Mouse (Mus musculus) hindbrain, postnatal 0 days (tissue): Measurements from ENCODE around the gene Gm20777. TPM values are rescaled to one million over a fixed set of nuclear protein-coding genes. Genes with fewer than 3 reads are reported as not detected.
"Not testable (repeated sequence)": the region's sequence is repeated elsewhere in the genome, so short reads cannot be mapped to it uniquely, and the experiment has no call there.

ENCODE experiments used
- ATAC-seq: fragments of 200-750 bp; cut with Nextera tagmentation; 2 replicates; pipeline ENCODE4 v1.8.0; 2017; ENCODE audit warnings: mild to moderate bottlenecking, moderate TSS enrichment, moderate library complexity
- DNase-seq: peaks from one replicate; pipeline ENCODE4 v3.0.0-alpha.2; 2015; ENCODE audit warnings: low spot score
- H3K27ac ChIP-seq: fragments of 300-500 bp; sonication (generic); 2 replicates; pipeline ENCODE4 v1.5.1; 2014; ENCODE audit warnings: mild to moderate bottlenecking
- H3K27me3 ChIP-seq: fragments of 300-500 bp; sonication (generic); 2 replicates; pipeline ENCODE4 v1.6.1; 2014; ENCODE audit warnings: low read length, mixed read lengths; ENCODE audit not compliant: insufficient read depth
- H3K36me3 ChIP-seq: fragments of 300-500 bp; sonication (generic); 2 replicates; pipeline ENCODE4 v1.6.1; 2014; ENCODE audit warnings: low read length, mixed read lengths; ENCODE audit not compliant: insufficient read depth
- H3K4me1 ChIP-seq: fragments of 300-500 bp; sonication (generic); 2 replicates; pipeline ENCODE4 v1.6.1; 2014; ENCODE audit warnings: antibody characterized with exemption, low read length, mixed read lengths; ENCODE audit not compliant: insufficient read depth
- H3K4me2 ChIP-seq: fragments of 300-500 bp; sonication (generic); 2 replicates; pipeline ENCODE4 v1.6.1; 2014; ENCODE audit warnings: low read depth, mild to moderate bottlenecking, low read length, moderate library complexity, mixed read lengths
- H3K4me3 ChIP-seq: fragments of 300-500 bp; sonication (generic); 2 replicates; pipeline ENCODE4 v1.5.1; 2014; ENCODE audit warnings: low read length
- H3K9ac ChIP-seq: fragments of 300-500 bp; sonication (generic); replicated peaks from 2 replicates; pipeline ENCODE4 v1.6.1; 2014; ENCODE audit warnings: mild to moderate bottlenecking, low read length, moderate library complexity, mixed read lengths
- H3K9me3 ChIP-seq: fragments of 300-500 bp; sonication (generic); 2 replicates; pipeline ENCODE4 v1.6.1; 2016; ENCODE audit warnings: low read length, mixed read lengths
- WGBS: fragments of 180-500 bp; shearing (Covaris S2); extraction: QIAGEN DNeasy Blood & Tissue Kit; methylation state at CpG from one replicate; pipeline ENCODE4 v1.1.7; 2014; 5-methylcytosine and 5-hydroxymethylcytosine counted together
- polyA plus RNA-seq: library from polyadenylated mRNA; unstranded; fragments of >200 nt; fragmentation: Nextera tagmentation; extraction: Ambion mirVana; gene quantifications from 2 replicates; pipeline ENCODE4 v1.2.1, GENCODE M21; 2015
- total RNA-seq: library from RNA; depleted of rRNA; stranded (reverse); fragments of >200 nt; gene quantifications from 2 replicates; pipeline ENCODE4 v1.2.3, GENCODE M21; 2014; rRNA removed

The Gm20777 gene
- total RNA-seq (not detected in 2 replicates), polyA plus RNA-seq (not detected in 2 replicates)

DNA sequence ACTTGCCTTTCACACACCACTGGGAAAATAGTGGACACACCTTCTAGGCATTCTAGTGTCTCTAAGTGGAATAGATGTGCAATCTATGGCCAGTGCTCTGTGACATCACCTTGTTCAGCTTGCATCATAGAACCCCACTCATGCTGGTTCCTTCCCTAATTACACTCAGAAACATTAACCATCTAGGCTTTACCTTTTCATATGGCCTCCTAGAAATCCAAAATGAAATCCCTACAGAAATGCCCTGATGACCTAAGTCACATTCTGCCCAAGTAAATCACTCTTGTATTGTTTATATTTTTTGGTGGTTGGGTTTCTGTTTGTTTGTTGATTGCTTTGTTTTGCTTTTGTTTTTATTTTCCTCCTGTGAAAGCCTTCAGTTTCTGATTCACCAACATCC, at the start of gene Gm20777:
Gene Gm20777, minus strand, starts transcription at position 101 of the 400 bp plus-strand sequence.
- DNase-seq, H3K4me1 ChIP-seq: not testable (repeated sequence)

DNA sequence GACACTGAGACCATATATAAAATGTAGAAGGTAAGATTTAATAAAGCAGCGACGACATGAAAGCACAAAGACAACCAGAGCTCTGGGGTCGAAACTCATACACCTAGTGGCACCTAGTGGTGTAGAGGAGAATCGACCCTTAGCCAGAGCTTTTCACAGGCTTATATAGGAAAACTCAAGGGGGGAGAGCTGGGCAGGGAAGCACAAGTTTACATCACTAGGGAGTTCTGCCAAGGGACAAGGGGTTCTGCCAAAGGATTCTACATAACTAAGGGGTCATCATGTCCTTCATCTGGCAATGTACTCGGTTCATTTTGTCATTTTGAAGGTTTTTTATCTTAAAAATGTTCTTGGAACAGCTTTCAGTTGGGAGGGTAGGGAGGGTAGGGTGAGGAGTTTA, 42.7 kb downstream of the Gm20777 start:
- not testable (repeated sequence) for ATAC-seq, H3K4me3 ChIP-seq, H3K4me2 ChIP-seq, H3K9me3 ChIP-seq, H3K9ac ChIP-seq, H3K4me1 ChIP-seq, H3K36me3 ChIP-seq, DNase-seq, H3K27me3 ChIP-seq, H3K27ac ChIP-seq
- no CpG with 5 or more reads among the region's 5 CpGs for WGBS

More for the DNA sequence above, at the start of gene Gm20777:
- not testable (repeated sequence) for ATAC-seq, H3K27ac ChIP-seq, H3K4me3 ChIP-seq, H3K36me3 ChIP-seq, H3K4me2 ChIP-seq, H3K9me3 ChIP-seq, H3K9ac ChIP-seq, H3K27me3 ChIP-seq

DNA sequence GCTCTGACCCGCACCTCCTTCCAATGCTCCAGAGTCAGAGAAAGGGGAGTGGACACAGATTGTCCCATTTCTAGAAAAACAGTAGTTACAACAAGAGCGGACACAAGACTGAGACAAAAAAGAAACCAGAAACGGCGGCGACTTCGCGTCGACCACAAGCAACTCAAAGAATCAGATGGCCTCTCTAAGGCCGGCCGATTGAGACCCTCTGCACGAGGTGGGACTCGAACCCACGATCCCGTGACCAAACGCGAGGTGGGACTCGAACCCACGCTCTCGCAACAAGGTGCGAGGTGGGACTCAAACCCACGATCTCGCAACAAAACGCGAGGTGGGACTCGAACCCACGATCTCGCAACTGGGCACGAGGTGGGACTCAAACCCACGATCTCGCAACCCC, 43.5 kb downstream of the Gm20777 start:
- H3K4me2 ChIP-seq, H3K27ac ChIP-seq, H3K4me1 ChIP-seq, H3K27me3 ChIP-seq, H3K4me3 ChIP-seq, H3K9ac ChIP-seq, DNase-seq, H3K36me3 ChIP-seq, ATAC-seq, H3K9me3 ChIP-seq: not testable (repeated sequence)
- 93% methylated on average over 27 of the region's 30 CpGs for WGBS

DNA sequence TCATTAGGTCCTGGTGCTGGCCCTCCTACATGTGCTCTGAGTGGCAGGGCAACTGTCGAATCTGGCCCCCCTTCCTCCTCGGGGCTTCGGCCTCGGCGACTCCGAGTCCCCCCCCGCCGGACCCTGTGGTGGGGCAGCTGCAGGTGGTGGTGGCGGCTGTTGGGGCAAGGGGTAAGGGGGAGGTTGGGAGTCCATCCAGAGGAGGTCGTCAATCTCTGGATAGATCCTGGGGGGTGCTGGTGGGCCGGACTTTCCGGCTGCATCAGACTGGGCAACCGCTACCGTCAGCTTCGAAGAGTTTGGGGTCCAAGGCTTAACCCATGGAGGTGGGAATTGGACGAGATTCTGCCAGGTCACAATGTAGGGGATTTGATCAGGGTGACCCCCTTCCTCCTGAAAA, 44.0 kb downstream of the Gm20777 start:
- not testable (repeated sequence) for H3K9ac ChIP-seq, H3K4me2 ChIP-seq, DNase-seq, H3K27ac ChIP-seq, H3K36me3 ChIP-seq, H3K27me3 ChIP-seq, H3K4me3 ChIP-seq, ATAC-seq, H3K4me1 ChIP-seq, H3K9me3 ChIP-seq
- WGBS = 93% methylated on average over 11 of the region's 16 CpGs

DNA sequence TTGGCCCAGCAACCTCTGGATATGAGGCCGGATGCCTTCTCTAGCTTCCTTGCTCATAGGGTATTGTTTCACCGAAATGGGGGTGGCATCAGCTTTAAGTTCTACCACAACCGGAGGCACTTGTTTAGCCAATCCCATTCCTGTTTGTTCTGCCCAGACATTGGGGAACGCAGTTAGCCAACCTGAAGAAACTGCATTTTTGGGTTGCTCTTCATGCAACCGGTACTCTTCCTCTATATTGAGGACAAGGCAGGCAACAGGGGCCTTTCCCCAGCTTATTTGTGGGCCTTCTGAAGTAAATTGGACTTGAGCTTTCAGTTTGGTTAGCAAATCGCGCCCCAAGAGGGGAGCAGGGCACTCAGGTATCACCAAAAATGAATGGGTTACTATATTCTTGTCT, 45.6 kb downstream of the Gm20777 start:
- H3K9me3 ChIP-seq, H3K4me1 ChIP-seq, H3K27me3 ChIP-seq, ATAC-seq, H3K4me3 ChIP-seq, H3K27ac ChIP-seq, H3K36me3 ChIP-seq, H3K9ac ChIP-seq, H3K4me2 ChIP-seq, DNase-seq: not testable (repeated sequence)
- WGBS = 84% methylated on average over 3 of the region's 7 CpGs

Other genes with a start within 250 kb of the Gm20777 start
- gene Gm20737, start 216.4 kb downstream of the Gm20777 start, total RNA-seq = not detected in 2 replicates
- not detected in 2 replicates for gene Gm20737, start 216.4 kb downstream of the Gm20777 start, polyA plus RNA-seq
- gene Gm21775, start 199.0 kb downstream of the Gm20777 start, total RNA-seq = not detected in 2 replicates
- gene Gm21775, start 199.0 kb downstream of the Gm20777 start, polyA plus RNA-seq = not detected in 2 replicates
- not detected in 2 replicates for gene Gm21900, start 136.1 kb downstream of the Gm20777 start, total RNA-seq
- not detected in 2 replicates for gene Gm21900, start 136.1 kb downstream of the Gm20777 start, polyA plus RNA-seq